Mouse (Mus musculus): Measurements from ENCODE around the gene Noc3l. TPM values are rescaled to one million over a fixed set of nuclear protein-coding genes. Genes with fewer than 3 reads are reported as not detected.

The Noc3l gene
- total RNA-seq (2018; cell fraction: chromatin; rRNA removed) = 10 to 100 TPM in 20 of 26 experiments, 1 to 10 TPM in 6; 4.2 to 33.7 (median 13.3) TPM
- total RNA-seq (2018; cell fraction: cytosol; rRNA removed) = 10 to 100 TPM in 3 of 26 experiments, 1 to 10 TPM in 23; 7.2 to 10.5 (median 9.2) TPM
- 10 to 100 TPM in 13 of 26 experiments, 1 to 10 TPM in 13; 5.3 to 19.6 (median 10.0) TPM for total RNA-seq (2018; cell fraction: nucleus; rRNA removed)
- polyA plus RNA-seq (2018) = 7.1 to 16.4 TPM (median 12.1 TPM) in 3 replicates

- peak within 1 kb of the TSS; percentile 95 for H3K4me3 ChIP-seq (ENCODE audit: inconsistent target)
- H3K79me2 ChIP-seq (ENCODE audit: inconsistent target) = peaks cover 30% of the 10 kb centered on the region; the same call in 1 of the 2 replicates
- WGBS (ENCODE audit: missing documents) = 1% methylated on average over 38 of the region's 38 CpGs
- H3K36me3 ChIP-seq (ENCODE audit: inconsistent target) = peaks cover 14% of the 10 kb centered on the region
- peak within 1 kb of the TSS; percentile 24 for H3K27ac ChIP-seq
Observed at GRCm38 (mm10) chr19:38818766-38819426, at the start of gene Noc3l. TSS of gene Noc3l (minus strand) at chr19:38819237.

GRCm38 (mm10) chr19:38862523-38862922, 43.5 kb upstream of the Noc3l start:
- no peaks in the 10 kb centered on the region; the same call in 1 of the 2 replicates for H3K79me2 ChIP-seq (ENCODE audit: inconsistent target)
- 0 out of 2 replicates have a peak, but pooled peaks cover 7% of the 10 kb centered on the region for H3K36me3 ChIP-seq (ENCODE audit: inconsistent target)
- no peak overlapping the region for H3K4me3 ChIP-seq (ENCODE audit: inconsistent target)
- 89% methylated on average over 6 of the region's 6 CpGs for WGBS (ENCODE audit: missing documents)
- H3K27ac ChIP-seq = no peak overlapping the region

GRCm38 (mm10) chr19:38858224-38858623, 39.2 kb upstream of the Noc3l start:
- Histone ChIP-seq H3K4me3 (ENCODE audit: inconsistent target) (no peak overlapping the region), H3K79me2 (ENCODE audit: inconsistent target) (no peaks in the 10 kb centered on the region; the same call in 1 of the 2 replicates), H3K36me3 (ENCODE audit: inconsistent target) (no peaks in the 10 kb centered on the region), H3K27ac (no peak overlapping the region)
- 96% methylated on average over 3 of the region's 3 CpGs for WGBS (ENCODE audit: missing documents)

GRCm38 (mm10) chr19:38846373-38846772, 27.3 kb upstream of the Noc3l start:
- Histone ChIP-seq H3K79me2 (ENCODE audit: inconsistent target) (peaks cover 43% of the 10 kb centered on the region; the same call in 1 of the 2 replicates), H3K4me3 (ENCODE audit: inconsistent target) (no peak overlapping the region), H3K36me3 (ENCODE audit: inconsistent target) (no peaks in the 10 kb centered on the region), H3K27ac (0 out of 2 replicates have a peak overlapping the region, but pooled peaks have one; percentile 8)
- 50% methylated on average over 2 of the region's 2 CpGs for WGBS (ENCODE audit: missing documents)

- 95% methylated on average over 5 of the region's 5 CpGs for WGBS (ENCODE audit: missing documents)
- Histone ChIP-seq H3K4me3 (ENCODE audit: inconsistent target) (no peak overlapping the region), H3K36me3 (ENCODE audit: inconsistent target) (no peaks in the 10 kb centered on the region), H3K79me2 (ENCODE audit: inconsistent target) (peaks cover 59% of the 10 kb centered on the region; the same call in 1 of the 2 replicates), H3K27ac (no peak overlapping the region)
Observed at GRCm38 (mm10) chr19:38844817-38845216, 25.8 kb upstream of the Noc3l start.

GRCm38 (mm10) chr19:38837171-38837641, 18.2 kb upstream of the Noc3l start:
- Histone ChIP-seq H3K36me3 (ENCODE audit: inconsistent target) (no peaks in the 10 kb centered on the region), H3K27ac (no peak overlapping the region), H3K79me2 (ENCODE audit: inconsistent target) (peaks cover 40% of the 10 kb centered on the region; the same call in 1 of the 2 replicates), H3K4me3 (ENCODE audit: inconsistent target) (peak overlapping the region; percentile 34)
- WGBS (ENCODE audit: missing documents) = 3% methylated on average over 40 of the region's 54 CpGs

GRCm38 (mm10) chr19:38836438-38837170, 17.6 kb upstream of the Noc3l start, which contains the start of gene Tbc1d12:
TSS of gene Tbc1d12 (plus strand) at chr19:38836579.
- WGBS (ENCODE audit: missing documents) = under 1% methylated on average over 91 of the region's 101 CpGs
- Histone ChIP-seq H3K4me3 (ENCODE audit: inconsistent target) (peak within 1 kb of the TSS; percentile 37), H3K36me3 (ENCODE audit: inconsistent target) (no peaks in the 10 kb centered on the region), H3K27ac (no peak within 1 kb of the TSS), H3K79me2 (ENCODE audit: inconsistent target) (peaks cover 35% of the 10 kb centered on the region; the same call in 1 of the 2 replicates)

GRCm38 (mm10) chr19:38836084-38836437, 17.0 kb upstream of the Noc3l start:
- WGBS (ENCODE audit: missing documents) = 29% methylated on average over 10 of the region's 10 CpGs
- H3K79me2 ChIP-seq (ENCODE audit: inconsistent target) = peaks cover 29% of the 10 kb centered on the region; the same call in 1 of the 2 replicates
- H3K36me3 ChIP-seq (ENCODE audit: inconsistent target) = no peaks in the 10 kb centered on the region
- no peak overlapping the region for H3K27ac ChIP-seq
- H3K4me3 ChIP-seq (ENCODE audit: inconsistent target) = peak overlapping the region; percentile 37

GRCm38 (mm10) chr19:38833224-38833623, 14.2 kb upstream of the Noc3l start:
- WGBS (ENCODE audit: missing documents) = 67% methylated on average over 1 of the region's 1 CpGs
- Histone ChIP-seq H3K4me3 (ENCODE audit: inconsistent target) (no peak overlapping the region), H3K36me3 (ENCODE audit: inconsistent target) (no peaks in the 10 kb centered on the region), H3K27ac (no peak overlapping the region), H3K79me2 (ENCODE audit: inconsistent target) (peaks cover 5% of the 10 kb centered on the region; the same call in 1 of the 2 replicates)

GRCm38 (mm10) chr19:38820186-38820804, 1.3 kb upstream of the Noc3l start:
- H3K4me3 ChIP-seq (ENCODE audit: inconsistent target) = no peak overlapping the region
- no peak overlapping the region for H3K27ac ChIP-seq
- 90% methylated on average over 4 of the region's 4 CpGs for WGBS (ENCODE audit: missing documents)
- peaks cover under 1% of the 10 kb centered on the region; the same call in 1 of the 2 replicates for H3K36me3 ChIP-seq (ENCODE audit: inconsistent target)
- peaks cover 30% of the 10 kb centered on the region; the same call in 1 of the 2 replicates for H3K79me2 ChIP-seq (ENCODE audit: inconsistent target)

GRCm38 (mm10) chr19:38819427-38819802, 378 bp upstream of the Noc3l start:
- Histone ChIP-seq H3K79me2 (ENCODE audit: inconsistent target) (peaks cover 30% of the 10 kb centered on the region; the same call in 1 of the 2 replicates), H3K27ac (peak overlapping the region; percentile 24; the same call in 1 of the 2 replicates), H3K4me3 (ENCODE audit: inconsistent target) (peak overlapping the region; percentile 95), H3K36me3 (ENCODE audit: inconsistent target) (peaks cover 9% of the 10 kb centered on the region)
- 11% methylated on average over 16 of the region's 16 CpGs for WGBS (ENCODE audit: missing documents)

GRCm38 (mm10) chr19:38818191-38818590, 846 bp downstream of the Noc3l start:
- peaks cover 20% of the 10 kb centered on the region for H3K36me3 ChIP-seq (ENCODE audit: inconsistent target)
- H3K4me3 ChIP-seq (ENCODE audit: inconsistent target) = peak overlapping the region; percentile 95
- no peak overlapping the region for H3K27ac ChIP-seq
- WGBS (ENCODE audit: missing documents) = 29% methylated on average over 8 of the region's 8 CpGs
- peaks cover 30% of the 10 kb centered on the region; the same call in 1 of the 2 replicates for H3K79me2 ChIP-seq (ENCODE audit: inconsistent target)

GRCm38 (mm10) chr19:38798801-38799200, 20.2 kb downstream of the Noc3l start:
- Histone ChIP-seq H3K79me2 (ENCODE audit: inconsistent target) (no peaks in the 10 kb centered on the region), H3K4me3 (ENCODE audit: inconsistent target) (no peak overlapping the region), H3K36me3 (ENCODE audit: inconsistent target) (peaks cover 28% of the 10 kb centered on the region), H3K27ac (no peak overlapping the region)
- WGBS (ENCODE audit: missing documents) = 96% methylated on average over 6 of the region's 6 CpGs

GRCm38 (mm10) chr19:38798291-38798690, 20.7 kb downstream of the Noc3l start:
- Histone ChIP-seq H3K79me2 (ENCODE audit: inconsistent target) (no peaks in the 10 kb centered on the region), H3K36me3 (ENCODE audit: inconsistent target) (peaks cover 30% of the 10 kb centered on the region; the same call in 1 of the 2 replicates), H3K4me3 (ENCODE audit: inconsistent target) (no peak overlapping the region), H3K27ac (no peak overlapping the region)
- 93% methylated on average over 1 of the region's 1 CpGs for WGBS (ENCODE audit: missing documents)
